Mouse (Mus musculus) granulocyte monocyte progenitor cell, adult 5-6 weeks (primary cell): ENCODE data around the gene Lrsam1. TPM values are rescaled to one million over a fixed set of nuclear protein-coding genes. Genes with fewer than 3 reads are reported as not detected.

Experiments used
- ATAC-seq: replicated peaks from 2 replicates; pipeline ENCODE4 v1.8.0; 2016; ENCODE audit warnings: mild to moderate bottlenecking, moderate TSS enrichment, inconsistent platforms; ENCODE audit not compliant: poor library complexity, severe bottlenecking
- total RNA-seq, 2 experiments: library from RNA; stranded (forward) in 1 of 2; stranded (reverse) in 1 of 2; fragments of 200-712, 200-1000 nt in 1 of 2; fragments of >200 nt in 1 of 2; fragmentation: Nextera tagmentation in 1 of 2; gene quantifications; 2 replicates each; pipeline ENCODE4 v1.2.3; 2014 to 2017

The Lrsam1 gene
- total RNA-seq, 2 experiments from 2014 or later: 3.2 to 9.6 TPM

- ATAC-seq: no peak
These were observed 57.9 kb downstream of the Lrsam1 start for GRCm38 (mm10) chr2:32903470-32903869.

GRCm38 (mm10) chr2:32902126-32902525, 59.3 kb downstream of the Lrsam1 start:
- no peak for ATAC-seq

- no peak for ATAC-seq
These were observed 62.4 kb downstream of the Lrsam1 start for GRCm38 (mm10) chr2:32898983-32899382.

- ATAC-seq: 0 out of 2 replicates have a peak, but pooled peaks have one; percentile 24
These were observed 64.8 kb downstream of the Lrsam1 start for GRCm38 (mm10) chr2:32896507-32897147.

- ATAC-seq: no peak
These were observed 65.8 kb downstream of the Lrsam1 start for GRCm38 (mm10) chr2:32895606-32896106.

- peak; percentile 82 for ATAC-seq
These were observed 67.3 kb downstream of the Lrsam1 start for GRCm38 (mm10) chr2:32894097-32894496.

GRCm38 (mm10) chr2:32892490-32892889, 68.9 kb downstream of the Lrsam1 start:
- no peak for ATAC-seq

GRCm38 (mm10) chr2:32891278-32891677, 70.1 kb downstream of the Lrsam1 start:
- ATAC-seq: no peak

GRCm38 (mm10) chr2:32890280-32890679, 71.1 kb downstream of the Lrsam1 start:
- peak; percentile 30; the same call in 1 of the 2 replicates for ATAC-seq

GRCm38 (mm10) chr2:32888551-32888950, 72.9 kb downstream of the Lrsam1 start:
- no peak for ATAC-seq

- ATAC-seq: no peak
These were observed 73.4 kb downstream of the Lrsam1 start for GRCm38 (mm10) chr2:32888029-32888428.

- ATAC-seq: peak; percentile 31
These were observed 76.7 kb downstream of the Lrsam1 start for GRCm38 (mm10) chr2:32884745-32885144.

GRCm38 (mm10) chr2:32882283-32883043, 79.0 kb downstream of the Lrsam1 start:
- peak; percentile 67 for ATAC-seq

- peak; percentile 39 for ATAC-seq
These were observed 79.7 kb downstream of the Lrsam1 start for GRCm38 (mm10) chr2:32881723-32882122.

GRCm38 (mm10) chr2:32881054-32881453, 80.4 kb downstream of the Lrsam1 start:
- no peak for ATAC-seq

- no peak; the same call in 1 of the 2 replicates for ATAC-seq
These were observed 81.8 kb downstream of the Lrsam1 start for GRCm38 (mm10) chr2:32879593-32879992.

GRCm38 (mm10) chr2:32878396-32878795, 83.0 kb downstream of the Lrsam1 start:
- no peak for ATAC-seq

- no peak for ATAC-seq
These were observed 83.5 kb downstream of the Lrsam1 start for GRCm38 (mm10) chr2:32877761-32878393.

- no peak for ATAC-seq
These were observed 84.1 kb downstream of the Lrsam1 start for GRCm38 (mm10) chr2:32877303-32877702.

GRCm38 (mm10) chr2:32876490-32877302, 84.7 kb downstream of the Lrsam1 start:
- peak; percentile 16; the same call in 1 of the 2 replicates for ATAC-seq
